Mouse (Mus musculus) liver, postnatal 0 days (tissue): ENCODE measurements around the gene Olfr1402.

Source experiments
- CTCF ChIP-seq: sonication (generic); IDR thresholded peaks from 2 replicates; pipeline ENCODE4 v1.5.1; 2016; ENCODE audit warnings: antibody characterized with exemption, low read depth
- EP300 ChIP-seq: IDR thresholded peaks from 2 replicates; pipeline ENCODE4 v1.6.1; 2016; ENCODE audit warnings: antibody characterized with exemption, low read depth, mild to moderate bottlenecking

GRCm38 (mm10) chr3:97455286-97455685, 33.5 kb upstream of the Olfr1402 start:
- TF ChIP-seq EP300 (no peak), CTCF (no peak)
